Mouse (Mus musculus): ENCODE data around the gene Fam219a.

The Fam219a gene

GRCm38 (mm10) chr4:41553116-41553515 is 16.2 kb downstream of the Fam219a start:
- peak; percentile 71 for DNase-seq

GRCm38 (mm10) chr4:41552529-41552928 is 16.8 kb downstream of the Fam219a start:
- DNase-seq: peak; percentile 96

DNA sequence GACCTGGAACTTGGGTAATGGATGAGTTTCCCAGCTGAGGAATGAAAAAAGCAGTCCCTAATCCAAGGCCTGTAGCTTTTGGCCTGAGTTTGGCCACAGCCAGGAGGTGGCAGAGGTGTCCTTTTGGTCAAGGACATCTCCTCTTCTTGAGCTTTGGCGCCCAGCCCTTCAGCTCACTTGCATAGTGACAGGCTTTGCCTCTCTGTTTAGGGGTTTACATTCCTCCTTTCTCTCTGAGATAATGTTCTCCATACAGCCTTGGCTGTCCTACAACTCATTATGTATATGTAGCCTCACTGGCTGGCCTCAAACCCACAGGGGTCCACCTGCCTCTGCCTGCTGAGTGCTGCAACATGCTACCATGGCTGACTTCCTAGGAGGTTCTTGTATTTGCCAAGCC is 22.3 kb downstream of the Fam219a start:
- peak; percentile 82 for DNase-seq

DNA sequence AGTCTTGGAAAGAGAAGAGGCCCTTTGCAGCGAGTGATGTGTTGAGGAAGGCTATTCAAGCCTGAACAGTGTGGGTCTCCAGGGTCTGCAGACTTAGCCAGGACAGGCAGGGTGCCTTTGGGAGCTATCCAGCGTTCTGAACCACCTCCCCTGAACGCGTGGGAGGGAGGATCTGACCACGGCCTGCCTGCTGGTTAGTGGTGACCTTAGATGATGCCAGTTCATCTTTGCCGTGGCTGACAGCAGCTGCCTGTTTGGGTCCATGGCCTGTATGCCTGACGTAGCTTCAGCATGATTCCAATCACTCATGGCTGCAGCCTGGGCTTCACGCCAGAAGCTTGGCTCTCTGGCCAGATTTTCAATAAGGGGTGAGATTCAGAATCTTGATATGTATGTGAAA is 23.4 kb downstream of the Fam219a start:
- DNase-seq: peak; percentile 86

DNA sequence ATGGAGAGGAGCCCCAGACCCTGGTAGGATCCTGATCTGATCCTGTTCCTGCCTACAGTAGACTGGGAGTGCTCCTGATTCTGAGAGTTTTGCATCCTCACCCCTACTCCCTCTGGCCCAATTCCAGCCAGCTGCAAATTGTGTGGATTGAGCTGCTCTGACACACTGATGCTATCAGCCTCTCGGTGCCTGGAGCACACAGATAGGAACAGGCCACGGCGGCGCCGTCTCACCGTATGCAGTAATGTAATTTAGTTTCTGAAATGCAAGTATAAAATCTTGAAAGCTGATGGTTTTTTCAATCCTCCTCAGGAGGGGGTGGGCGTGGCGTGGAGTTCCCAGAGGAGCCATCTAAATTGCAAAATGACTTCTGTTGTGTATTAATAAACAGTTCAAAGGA is 27.2 kb downstream of the Fam219a start:
- no peak for DNase-seq

- DNase-seq: no peak
These were observed 34.5 kb downstream of the Fam219a start for GRCm38 (mm10) chr4:41534866-41535265.

- DNase-seq: no peak
These were observed 36.9 kb downstream of the Fam219a start for GRCm38 (mm10) chr4:41532420-41532819.

DNA sequence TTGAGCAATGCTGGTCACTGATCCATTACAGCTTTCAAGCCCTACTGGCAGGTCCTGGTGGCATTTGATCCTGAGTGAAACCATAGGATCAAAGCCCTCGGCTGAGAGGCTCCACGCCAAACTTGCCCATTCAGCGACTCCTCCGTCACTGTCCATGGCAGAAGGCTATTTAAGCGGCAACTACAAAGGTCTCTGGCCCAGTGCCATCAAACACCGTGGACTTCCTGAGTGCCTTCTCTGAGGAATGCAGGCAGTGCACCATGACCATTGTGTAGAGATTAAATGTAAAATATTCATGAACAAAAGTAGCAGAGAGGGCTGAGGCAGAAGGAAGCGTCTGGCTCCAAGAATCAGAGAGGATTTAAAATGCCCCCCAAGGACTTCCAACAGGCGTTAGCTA is 41.3 kb downstream of the Fam219a start:
- DNase-seq: no peak

- DNase-seq: no peak
These were observed 42.3 kb downstream of the Fam219a start for GRCm38 (mm10) chr4:41527076-41527475.

DNA sequence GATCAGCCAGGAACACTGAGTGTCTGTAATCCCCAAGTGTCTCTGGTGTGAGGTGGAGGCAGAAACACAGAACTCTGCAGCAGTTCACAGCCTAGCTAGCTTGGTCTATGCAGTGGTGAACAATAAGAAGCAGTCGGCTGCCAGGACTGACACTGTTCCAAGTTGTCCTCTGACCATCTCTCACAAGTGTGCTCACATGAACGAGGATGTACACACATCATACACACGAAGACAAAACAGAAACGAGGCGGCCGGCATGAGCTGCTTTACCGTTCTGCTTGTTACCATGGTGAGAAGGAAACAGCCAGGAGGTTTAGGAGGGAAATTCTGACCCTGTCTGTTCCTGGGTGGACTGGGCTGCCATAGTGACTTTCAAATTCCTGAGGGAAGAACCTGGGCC is 42.8 kb downstream of the Fam219a start:
- no peak for DNase-seq

- DNase-seq: no peak
These were observed 44.5 kb downstream of the Fam219a start for GRCm38 (mm10) chr4:41524829-41525228.

DNA sequence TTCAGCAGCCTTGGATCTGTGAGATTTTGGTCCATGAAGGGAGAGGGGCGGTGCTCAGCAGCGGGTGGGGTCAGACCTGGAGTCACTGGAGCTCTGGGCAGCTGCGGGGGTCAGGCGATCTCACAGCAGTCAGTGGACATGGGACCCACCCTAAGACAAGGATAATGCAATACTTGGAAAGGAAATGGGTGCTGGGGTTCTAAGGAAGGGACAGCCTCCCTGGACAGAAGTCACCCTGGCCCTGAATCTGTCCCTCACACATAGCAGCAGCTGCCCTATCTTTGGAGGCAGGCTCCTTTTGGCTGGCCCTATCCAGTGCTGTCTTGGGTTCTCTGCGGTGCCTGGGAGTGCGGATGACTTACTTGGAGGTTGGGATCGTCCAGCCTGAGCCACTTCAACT is 45.5 kb downstream of the Fam219a start:
- peak; percentile 93 for DNase-seq

DNA sequence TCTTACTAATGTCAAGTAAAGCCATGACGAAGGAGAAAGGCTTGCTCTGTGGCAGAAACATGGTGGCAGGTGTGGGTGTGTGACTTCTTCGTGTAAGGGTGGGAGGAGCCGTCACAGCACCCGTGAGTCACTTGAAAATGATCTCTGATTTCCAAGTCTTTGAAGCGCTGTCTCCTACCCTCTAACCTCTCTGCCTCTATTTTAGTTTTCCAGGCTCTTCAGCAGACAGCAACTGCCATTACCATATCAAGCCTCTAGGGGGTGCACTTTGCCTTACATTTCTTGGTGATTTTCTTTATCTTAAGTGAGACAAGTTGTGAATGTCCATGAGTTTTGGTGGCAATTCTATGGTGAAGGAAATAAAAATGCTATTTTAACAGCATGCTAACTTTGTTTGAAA is 46.5 kb downstream of the Fam219a start:
- no peak for DNase-seq

GRCm38 (mm10) chr4:41522136-41522535 is 47.2 kb downstream of the Fam219a start:
- DNase-seq: no peak

DNA sequence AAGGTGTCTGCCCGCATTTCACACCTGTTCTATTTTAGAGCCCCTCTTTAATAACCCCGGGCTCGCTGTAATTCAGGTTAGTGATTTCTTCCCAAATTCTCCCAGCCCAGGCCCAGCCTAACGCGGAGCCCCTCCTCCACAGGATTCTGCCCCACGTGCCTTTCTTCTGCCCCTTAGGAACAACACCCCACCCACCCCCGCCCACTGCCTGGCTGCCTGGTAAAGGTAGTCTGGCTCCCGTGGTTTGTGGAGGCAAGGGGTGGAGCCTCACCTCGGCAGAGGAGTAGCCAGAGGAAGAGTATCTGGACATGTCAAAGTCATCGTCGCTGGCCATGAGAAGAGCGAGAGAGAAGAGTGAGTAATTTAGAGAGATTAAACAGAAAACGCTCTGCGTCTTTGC is 48.7 kb downstream of the Fam219a start:
- no peak for DNase-seq

DNA sequence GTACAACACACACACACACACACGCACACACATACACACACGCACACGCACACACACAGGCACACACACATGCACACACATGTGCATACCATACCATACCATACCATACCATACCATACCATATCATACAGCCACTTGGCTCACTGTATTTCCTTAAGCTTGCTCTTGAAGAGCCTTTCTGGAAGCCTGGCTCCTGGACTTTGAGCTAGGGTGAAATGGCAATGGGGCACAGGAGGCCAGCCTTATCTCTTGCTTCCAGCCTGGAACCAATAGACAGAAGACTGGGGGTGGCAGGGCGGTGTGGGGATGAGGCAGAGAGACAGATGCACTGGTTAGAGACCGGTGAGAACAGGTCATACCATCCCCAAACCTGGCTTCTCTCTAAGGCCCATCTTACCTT is 50.1 kb downstream of the Fam219a start:
- no peak for DNase-seq

- DNase-seq: no peak
These were observed 51.0 kb downstream of the Fam219a start for GRCm38 (mm10) chr4:41518349-41518748.

DNA sequence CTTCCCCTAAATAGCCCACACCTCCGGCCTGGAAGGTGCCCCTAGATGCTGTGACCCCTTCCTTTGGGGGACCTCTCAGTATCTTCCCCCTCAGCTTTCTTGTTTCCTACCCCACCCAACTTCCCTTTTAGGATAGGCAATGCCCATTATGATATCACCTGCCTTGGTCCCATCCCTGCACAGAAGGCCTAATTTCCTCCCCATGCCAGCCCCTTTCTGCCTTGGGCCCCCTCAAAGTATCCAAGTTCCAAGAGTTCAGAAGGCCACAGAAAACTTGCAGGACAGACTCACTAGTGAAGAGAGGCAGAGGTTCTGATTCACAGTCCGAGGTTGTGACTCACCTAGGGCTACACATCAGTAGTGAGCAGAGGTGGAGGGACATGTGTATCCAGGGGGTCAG is 52.1 kb downstream of the Fam219a start, which contains the start of gene 1110017D15Rik:
1110017D15Rik (minus strand) TSS at position 101 of the 400 bp plus-strand sequence.
- DNase-seq: no peak

- no peak for DNase-seq
These were observed 55.6 kb downstream of the Fam219a start for GRCm38 (mm10) chr4:41513714-41514113.

DNA sequence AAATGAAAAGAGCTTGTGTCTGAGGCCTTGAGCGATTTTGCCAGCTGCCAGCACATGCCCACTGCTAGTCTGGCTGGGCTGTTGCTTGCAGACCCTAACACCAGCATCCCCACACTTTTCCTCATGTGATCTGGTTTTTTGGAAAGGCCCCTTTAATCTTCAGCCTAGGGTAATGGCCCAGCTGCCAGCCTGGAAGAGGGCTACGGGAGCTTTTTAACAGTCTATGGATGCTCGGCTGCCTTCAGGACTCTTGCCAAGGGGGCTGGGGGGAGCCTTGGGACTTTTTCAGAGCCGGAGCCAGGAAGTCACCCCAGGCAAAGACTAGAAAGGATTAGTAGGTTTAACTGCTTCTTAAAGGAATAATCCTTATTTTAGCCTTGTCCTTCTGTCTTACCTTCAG is 56.0 kb downstream of the Fam219a start:
- no peak for DNase-seq

GRCm38 (mm10) chr4:41507998-41508397 is 61.3 kb downstream of the Fam219a start:
- DNase-seq: peak; percentile 92

DNA sequence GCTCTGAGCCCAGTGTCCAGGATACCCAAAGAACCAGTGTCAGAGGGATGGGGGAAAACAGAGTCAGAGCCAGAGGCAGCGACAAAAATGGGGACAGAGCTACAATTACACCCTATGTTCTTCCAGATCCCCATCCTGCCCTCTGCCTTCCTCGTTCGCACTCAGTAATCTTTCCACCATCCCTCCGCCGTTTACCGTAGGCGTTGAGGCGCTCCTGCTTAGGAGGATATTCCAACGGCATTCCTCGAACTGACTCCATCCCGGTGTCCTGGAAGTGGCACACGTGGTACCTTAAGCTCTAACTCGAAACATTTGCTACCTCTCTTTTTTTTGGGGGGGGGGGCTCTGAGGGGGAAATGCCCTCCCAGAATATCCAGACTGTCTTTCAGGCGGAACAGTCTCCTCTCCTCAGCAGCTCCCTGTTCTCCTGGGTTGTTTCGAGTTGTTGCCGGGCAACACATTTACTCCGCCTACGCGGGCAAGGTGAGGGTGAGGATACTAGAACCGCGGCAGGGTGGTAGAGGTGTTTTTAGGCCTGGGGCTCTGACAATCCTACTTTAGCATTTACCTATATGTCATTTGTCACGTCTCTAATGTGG is 61.9 kb downstream of the Fam219a start:
- DNase-seq: no peak

GRCm38 (mm10) chr4:41506906-41507305 is 62.4 kb downstream of the Fam219a start:
- peak; percentile 98 for DNase-seq

GRCm38 (mm10) chr4:41506156-41506555 is 63.2 kb downstream of the Fam219a start:
- peak; percentile 96 for DNase-seq

- DNase-seq: peak; percentile 90
These were observed 64.2 kb downstream of the Fam219a start for GRCm38 (mm10) chr4:41505131-41505551.
